Mouse (Mus musculus) heart, embryonic 12.5 days (tissue): Measurements from ENCODE around the gene Nrp2. TPM values are rescaled to one million over a fixed set of nuclear protein-coding genes. Genes with fewer than 3 reads are reported as not detected.

ENCODE experiments used
- ATAC-seq: fragments of 200-750 bp; cut with Nextera tagmentation; 2 replicates; pipeline ENCODE4 v1.8.0; 2017; ENCODE audit warnings: moderate TSS enrichment, moderate library complexity; ENCODE audit not compliant: insufficient number of reproducible peaks, low FRiP score
- H3K27ac ChIP-seq: fragments of 300-500 bp; sonication (generic); 2 replicates; pipeline ENCODE4 v1.5.1; 2016; ENCODE audit warnings: mild to moderate bottlenecking, moderate library complexity; ENCODE audit not compliant: poor library complexity, severe bottlenecking
- H3K27me3 ChIP-seq: fragments of 300-500 bp; sonication (generic); replicated peaks from 2 replicates; pipeline ENCODE4 v1.6.1; 2016; ENCODE audit warnings: mild to moderate bottlenecking, moderate library complexity
- H3K36me3 ChIP-seq: fragments of 300-500 bp; sonication (generic); 2 replicates; pipeline ENCODE4 v1.6.1; 2016; ENCODE audit warnings: mild to moderate bottlenecking, moderate library complexity
- H3K4me1 ChIP-seq: fragments of 300-500 bp; sonication (generic); replicated peaks from 2 replicates; pipeline ENCODE4 v1.6.1; 2016; ENCODE audit warnings: mild to moderate bottlenecking
- H3K4me2 ChIP-seq: fragments of 300-500 bp; sonication (generic); 2 replicates; pipeline ENCODE4 v1.6.1; 2016; ENCODE audit warnings: mild to moderate bottlenecking, moderate library complexity
- H3K4me3 ChIP-seq: fragments of 300-500 bp; sonication (generic); 2 replicates; pipeline ENCODE4 v1.5.1; 2016; ENCODE audit warnings: mild to moderate bottlenecking
- H3K9ac ChIP-seq: fragments of 300-500 bp; sonication (generic); 2 replicates; pipeline ENCODE4 v1.6.1; 2016; ENCODE audit warnings: mild to moderate bottlenecking, moderate library complexity
- H3K9me3 ChIP-seq: fragments of 300-500 bp; sonication (generic); replicated peaks from 2 replicates; pipeline ENCODE4 v1.6.1; 2016; ENCODE audit warnings: mild to moderate bottlenecking, moderate library complexity
- WGBS: fragments of 180-500 bp; shearing (Covaris S2); methylation state at CpG from one replicate; pipeline ENCODE4 v1.1.7; 2016; 5-methylcytosine and 5-hydroxymethylcytosine counted together
- polyA plus RNA-seq: library from polyadenylated mRNA; unstranded; fragments of >200 nt; fragmentation: Nextera tagmentation; extraction: Ambion mirVana; gene quantifications from 2 replicates; pipeline ENCODE4 v1.2.1, GENCODE M21; 2016

Gene Nrp2
- polyA plus RNA-seq, 1 experiment from 2014 or later, result 6.2 TPM

DNA sequence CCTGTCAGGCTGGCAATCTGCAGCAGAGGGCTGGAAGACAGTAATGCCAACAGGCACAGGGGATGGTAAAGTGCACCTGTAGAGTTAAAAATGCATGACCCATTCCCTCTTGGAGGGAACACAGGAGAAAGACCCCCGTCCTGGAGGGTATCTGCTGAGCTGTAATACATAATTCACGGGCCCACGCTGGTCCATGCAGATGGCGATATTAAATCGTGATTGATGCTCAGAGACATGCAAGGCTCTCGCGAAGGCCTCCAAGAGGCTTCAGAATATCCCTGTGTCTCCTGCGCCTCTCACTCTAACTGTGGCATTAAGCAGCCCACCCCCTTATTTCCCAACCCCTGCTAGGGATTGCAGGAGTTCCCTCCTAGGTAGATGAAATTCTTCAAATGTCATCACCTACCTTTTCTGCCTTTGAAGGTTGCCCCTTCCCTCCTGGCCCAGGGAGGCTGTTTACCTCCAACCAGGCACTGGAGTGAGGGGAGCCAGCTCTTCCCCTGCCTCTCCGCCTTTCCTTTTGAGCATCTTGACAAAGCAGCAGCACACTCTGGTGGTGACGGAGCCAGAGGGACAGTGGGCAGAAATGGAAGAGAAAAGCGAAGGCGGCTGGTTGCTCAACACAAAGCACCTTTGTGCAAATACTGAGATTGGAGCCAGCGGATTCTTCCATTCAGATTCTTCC, 14.6 kb downstream of the Nrp2 start:
- Histone ChIP-seq H3K27me3 (no peaks in the 10 kb centered on the region), H3K9me3 (no peaks in the 10 kb centered on the region), H3K4me3 (no peak overlapping the region), H3K9ac (no peak overlapping the region), H3K4me2 (no peak overlapping the region), H3K36me3 (no peaks in the 10 kb centered on the region; the same call in 1 of the 2 replicates), H3K27ac (no peak overlapping the region), H3K4me1 (peaks cover 35% of the 10 kb centered on the region)
- no peak for ATAC-seq
- WGBS, result 61% methylated on average over 13 of the region's 13 CpGs

GRCm38 (mm10) chr1:62718237-62718571, 15.1 kb downstream of the Nrp2 start:
- 50% methylated on average over 5 of the region's 5 CpGs for WGBS
- no peaks in the 10 kb centered on the region; the same call in 1 of the 2 replicates for H3K36me3 ChIP-seq
- H3K4me3 ChIP-seq, result no peak overlapping the region
- peaks cover 35% of the 10 kb centered on the region for H3K4me1 ChIP-seq
- H3K9me3 ChIP-seq, result no peaks in the 10 kb centered on the region
- no peak overlapping the region for H3K4me2 ChIP-seq
- no peaks in the 10 kb centered on the region for H3K27me3 ChIP-seq
- H3K9ac ChIP-seq, result no peak overlapping the region
- no peak for ATAC-seq
- H3K27ac ChIP-seq, result no peak overlapping the region

DNA sequence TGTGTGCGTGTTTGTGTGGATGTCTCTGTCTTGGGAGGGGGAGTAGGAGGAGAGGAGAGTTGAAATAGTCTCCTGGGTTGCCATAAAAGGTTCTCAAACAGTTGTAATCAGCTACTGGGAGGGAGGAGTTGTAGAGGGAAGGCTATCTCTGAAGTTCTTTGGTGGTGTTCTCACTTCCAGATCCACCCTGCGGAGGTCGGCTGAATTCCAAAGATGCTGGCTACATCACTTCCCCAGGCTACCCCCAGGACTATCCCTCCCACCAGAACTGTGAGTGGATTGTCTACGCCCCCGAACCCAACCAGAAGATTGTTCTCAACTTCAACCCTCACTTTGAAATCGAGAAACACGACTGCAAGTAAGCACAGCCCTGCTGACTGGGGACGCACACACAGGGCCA, 15.7 kb downstream of the Nrp2 start:
- Histone ChIP-seq H3K27ac (no peak overlapping the region), H3K4me2 (no peak overlapping the region), H3K4me1 (peaks cover 35% of the 10 kb centered on the region), H3K9ac (no peak overlapping the region), H3K27me3 (no peaks in the 10 kb centered on the region), H3K36me3 (no peaks in the 10 kb centered on the region; the same call in 1 of the 2 replicates), H3K4me3 (no peak overlapping the region), H3K9me3 (no peaks in the 10 kb centered on the region)
- 39% methylated on average over 8 of the region's 8 CpGs for WGBS
- no peak for ATAC-seq

GRCm38 (mm10) chr1:62719770-62720169, 16.7 kb downstream of the Nrp2 start:
- Histone ChIP-seq H3K9ac (no peak overlapping the region), H3K9me3 (no peaks in the 10 kb centered on the region), H3K4me1 (peaks cover 39% of the 10 kb centered on the region), H3K27ac (no peak overlapping the region), H3K36me3 (no peaks in the 10 kb centered on the region; the same call in 1 of the 2 replicates), H3K27me3 (no peaks in the 10 kb centered on the region), H3K4me3 (no peak overlapping the region), H3K4me2 (no peak overlapping the region)
- 86% methylated on average over 6 of the region's 6 CpGs for WGBS
- no peak for ATAC-seq

DNA sequence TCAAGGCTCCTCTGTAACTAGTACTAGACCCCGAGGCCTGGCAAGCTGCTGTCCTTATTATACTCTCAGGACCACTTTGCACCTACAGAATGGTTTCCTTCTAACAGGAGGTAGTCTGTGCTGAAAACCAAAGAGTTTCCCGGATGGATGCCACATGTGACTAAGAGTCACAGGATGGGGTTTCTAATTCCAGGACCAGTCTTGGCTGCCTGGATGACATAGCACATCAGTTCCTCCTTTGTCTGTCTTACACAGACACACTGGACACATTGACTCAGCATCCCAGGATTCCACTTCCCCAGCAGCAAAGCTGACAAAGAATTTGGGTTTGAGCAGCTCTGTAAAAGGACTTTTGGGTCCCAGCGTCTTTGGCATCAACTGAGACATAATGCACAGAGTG, 17.1 kb downstream of the Nrp2 start:
- peaks cover 42% of the 10 kb centered on the region for H3K4me1 ChIP-seq
- WGBS, result 72% methylated on average over 3 of the region's 3 CpGs
- ATAC-seq, result no peak
- no peak overlapping the region for H3K4me2 ChIP-seq
- no peak overlapping the region for H3K27ac ChIP-seq
- H3K27me3 ChIP-seq, result no peaks in the 10 kb centered on the region
- H3K4me3 ChIP-seq, result no peak overlapping the region
- no peaks in the 10 kb centered on the region for H3K9me3 ChIP-seq
- H3K9ac ChIP-seq, result no peak overlapping the region
- H3K36me3 ChIP-seq, result no peaks in the 10 kb centered on the region; the same call in 1 of the 2 replicates

DNA sequence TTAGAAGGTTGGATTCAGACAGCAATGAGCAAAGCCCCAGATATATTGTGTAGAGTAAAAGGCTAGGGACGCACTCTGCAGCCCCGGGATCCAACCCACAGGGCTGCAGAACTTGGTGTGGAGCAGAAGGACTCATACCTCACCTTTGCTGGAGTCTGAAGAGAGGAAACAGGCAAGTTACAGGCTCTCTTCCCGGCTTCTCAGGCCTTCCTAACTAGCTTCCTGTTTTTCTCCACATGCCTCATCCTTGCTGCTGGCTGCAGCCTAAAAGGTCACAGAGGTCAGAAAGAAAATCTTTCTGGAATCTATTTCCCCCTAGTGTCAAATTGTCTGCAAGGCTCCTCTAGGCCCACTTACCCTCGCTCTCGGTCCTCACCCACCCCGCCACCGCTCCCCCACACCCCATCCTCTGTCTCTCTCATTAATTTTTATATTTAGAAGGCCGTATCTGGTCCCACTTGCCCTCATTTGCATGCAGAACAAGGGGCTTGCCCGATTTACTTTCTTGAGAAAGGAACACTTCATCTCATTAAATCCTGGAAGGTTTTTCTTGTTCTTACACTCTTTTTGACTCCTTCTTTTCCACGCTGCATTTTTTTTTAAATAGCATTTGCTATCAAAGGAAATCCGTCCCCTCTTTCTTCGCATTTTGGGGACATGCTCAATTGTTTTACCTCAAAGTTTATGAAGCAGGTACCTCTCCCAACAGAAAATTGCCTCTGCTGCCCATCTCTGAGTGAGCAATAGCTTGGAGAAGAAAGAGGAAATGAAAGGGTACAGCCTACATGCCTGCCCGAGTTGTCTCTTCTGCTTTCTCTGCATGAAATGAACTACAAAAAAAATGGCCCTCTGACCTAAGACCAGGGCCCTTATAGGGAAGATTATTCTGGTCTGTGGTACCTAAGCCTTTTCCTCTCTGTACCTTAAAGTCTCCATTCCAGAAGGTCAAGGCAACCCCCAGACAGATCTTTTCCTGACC, 17.9 kb downstream of the Nrp2 start:
- WGBS, result 62% methylated on average over 13 of the region's 13 CpGs
- H3K4me3 ChIP-seq, result no peak overlapping the region
- peaks cover 45% of the 10 kb centered on the region for H3K4me1 ChIP-seq
- H3K9ac ChIP-seq, result no peak overlapping the region
- H3K27ac ChIP-seq, result no peak overlapping the region
- no peaks in the 10 kb centered on the region; the same call in 1 of the 2 replicates for H3K36me3 ChIP-seq
- ATAC-seq, result no peak
- H3K4me2 ChIP-seq, result no peak overlapping the region
- H3K27me3 ChIP-seq, result no peaks in the 10 kb centered on the region
- H3K9me3 ChIP-seq, result no peaks in the 10 kb centered on the region

DNA sequence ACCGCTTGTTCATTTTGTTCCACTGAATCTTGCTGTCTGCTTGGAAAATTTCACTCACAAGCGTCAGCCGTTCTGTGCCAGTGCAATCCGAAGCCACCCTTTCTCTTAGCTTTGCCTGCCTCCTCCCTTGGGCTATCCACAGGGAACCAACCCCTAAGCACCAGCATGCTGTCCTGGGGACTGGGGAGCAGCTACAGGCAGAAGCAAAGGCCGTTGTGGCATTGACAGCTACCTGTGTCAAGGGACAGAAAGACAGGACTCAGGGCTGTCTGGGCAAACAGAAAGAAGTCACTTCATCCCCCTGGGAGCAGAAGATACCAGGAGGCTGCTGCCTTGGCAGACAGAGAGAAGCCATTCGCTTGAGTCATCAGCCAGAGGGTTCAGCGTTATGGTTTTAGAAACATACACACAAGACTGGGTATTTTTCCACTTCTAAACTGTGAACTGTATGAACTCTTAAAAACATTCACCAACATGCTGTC, 18.7 kb downstream of the Nrp2 start:
- 55% methylated on average over 7 of the region's 7 CpGs for WGBS
- Histone ChIP-seq H3K4me3 (no peak overlapping the region), H3K9ac (no peak overlapping the region), H3K27me3 (no peaks in the 10 kb centered on the region), H3K4me2 (no peak overlapping the region), H3K4me1 (peaks cover 44% of the 10 kb centered on the region), H3K27ac (no peak overlapping the region), H3K9me3 (no peaks in the 10 kb centered on the region), H3K36me3 (no peaks in the 10 kb centered on the region; the same call in 1 of the 2 replicates)
- no peak for ATAC-seq

DNA sequence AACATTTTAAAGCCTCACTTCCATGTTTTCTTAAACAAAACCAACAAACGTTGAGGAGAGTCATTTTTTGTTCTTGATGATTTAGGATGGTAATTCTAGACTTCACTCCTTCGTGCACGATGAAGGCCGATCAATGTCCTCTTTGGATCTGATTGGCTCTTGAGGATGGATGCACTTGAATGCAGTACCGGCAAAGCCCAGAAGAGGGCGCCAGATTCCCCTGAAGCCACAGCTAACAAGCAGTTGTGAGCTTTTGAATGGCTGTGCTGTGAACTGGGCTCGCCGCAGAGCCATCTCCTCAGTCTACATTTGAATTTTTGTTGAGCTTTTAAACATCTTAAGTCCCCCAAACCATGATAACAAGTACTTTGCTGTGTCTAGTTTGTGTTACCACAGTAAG, 19.4 kb downstream of the Nrp2 start:
- no peak overlapping the region for H3K4me2 ChIP-seq
- peaks cover 38% of the 10 kb centered on the region for H3K4me1 ChIP-seq
- H3K36me3 ChIP-seq, result no peaks in the 10 kb centered on the region; the same call in 1 of the 2 replicates
- WGBS, result 58% methylated on average over 8 of the region's 8 CpGs
- no peaks in the 10 kb centered on the region for H3K27me3 ChIP-seq
- no peak overlapping the region for H3K4me3 ChIP-seq
- no peak for ATAC-seq
- H3K27ac ChIP-seq, result no peak overlapping the region
- H3K9me3 ChIP-seq, result no peaks in the 10 kb centered on the region
- H3K9ac ChIP-seq, result no peak overlapping the region

DNA sequence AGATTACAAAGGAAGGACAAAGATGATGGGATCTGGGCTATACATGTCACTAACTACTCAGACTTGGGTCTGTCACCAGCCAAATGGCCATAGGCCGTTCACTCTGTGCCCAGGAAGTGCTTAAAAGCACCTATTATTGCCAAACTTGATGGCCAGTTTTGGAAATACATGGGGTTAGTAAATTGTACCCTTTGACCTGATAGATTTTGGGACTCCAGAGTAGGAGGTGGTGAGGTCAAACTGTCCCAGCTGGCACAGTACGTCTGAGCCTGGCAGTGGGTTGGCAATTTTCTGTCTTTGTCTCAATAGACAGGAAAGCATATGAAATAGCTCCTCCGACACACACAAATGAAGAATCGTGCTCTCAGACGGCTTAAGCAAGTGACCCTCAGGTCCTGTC, 20.8 kb downstream of the Nrp2 start:
- Histone ChIP-seq H3K4me1 (peaks cover 35% of the 10 kb centered on the region), H3K4me3 (no peak overlapping the region), H3K27ac (no peak overlapping the region), H3K4me2 (no peak overlapping the region), H3K9ac (no peak overlapping the region), H3K36me3 (no peaks in the 10 kb centered on the region; the same call in 1 of the 2 replicates), H3K9me3 (no peaks in the 10 kb centered on the region), H3K27me3 (no peaks in the 10 kb centered on the region)
- WGBS, result 76% methylated on average over 5 of the region's 5 CpGs
- no peak for ATAC-seq

DNA sequence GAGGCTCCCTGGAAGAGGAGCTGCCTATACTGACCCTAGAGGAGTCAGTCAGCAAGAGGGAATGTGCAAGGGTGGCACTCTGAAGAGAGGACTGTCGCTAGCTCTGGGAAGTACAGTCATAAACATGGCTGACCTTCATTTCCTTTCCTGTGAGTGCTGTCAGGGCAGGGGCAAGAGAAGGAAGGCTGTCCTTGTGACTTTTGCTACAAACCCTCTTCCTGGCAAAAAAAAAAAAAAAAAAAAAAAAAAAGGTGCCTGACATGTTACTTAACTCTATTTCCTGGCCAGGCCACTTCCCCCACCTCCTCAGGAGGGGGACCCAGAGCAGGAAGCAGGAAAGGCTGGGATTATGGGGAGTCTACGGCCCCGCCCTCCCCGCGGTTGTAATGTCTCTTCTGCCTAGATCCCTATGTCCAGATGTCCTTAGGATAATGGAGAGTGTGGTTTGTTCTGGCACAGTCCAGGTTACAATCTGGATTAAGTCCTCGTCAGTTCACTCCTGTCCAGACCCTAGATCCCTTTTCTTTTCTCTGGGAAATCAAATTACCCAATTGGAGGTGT, 21.5 kb downstream of the Nrp2 start:
- no peak overlapping the region for H3K4me2 ChIP-seq
- peaks cover 38% of the 10 kb centered on the region for H3K4me1 ChIP-seq
- no peaks in the 10 kb centered on the region for H3K9me3 ChIP-seq
- H3K36me3 ChIP-seq, result no peaks in the 10 kb centered on the region; the same call in 1 of the 2 replicates
- H3K4me3 ChIP-seq, result no peak overlapping the region
- WGBS, result 61% methylated on average over 6 of the region's 6 CpGs
- no peaks in the 10 kb centered on the region for H3K27me3 ChIP-seq
- peak overlapping the region; percentile 62 for H3K27ac ChIP-seq
- ATAC-seq, result 0 out of 2 replicates have a peak, but pooled peaks have one; percentile 55
- H3K9ac ChIP-seq, result no peak overlapping the region
